Mouse (Mus musculus) heart, embryonic 12.5 days (tissue): Measurements from ENCODE around the gene Rfx4. TPM values are rescaled to one million over a fixed set of nuclear protein-coding genes. Genes with fewer than 3 reads are reported as not detected.

Experiments
- ATAC-seq: fragments of 200-750 bp; cut with Nextera tagmentation; 2 replicates; pipeline ENCODE4 v1.8.0; 2017; ENCODE audit warnings: moderate TSS enrichment, moderate library complexity; ENCODE audit not compliant: insufficient number of reproducible peaks, low FRiP score
- H3K27ac ChIP-seq: fragments of 300-500 bp; sonication (generic); 2 replicates; pipeline ENCODE4 v1.5.1; 2016; ENCODE audit warnings: mild to moderate bottlenecking, moderate library complexity; ENCODE audit not compliant: poor library complexity, severe bottlenecking
- H3K27me3 ChIP-seq: fragments of 300-500 bp; sonication (generic); replicated peaks from 2 replicates; pipeline ENCODE4 v1.6.1; 2016; ENCODE audit warnings: mild to moderate bottlenecking, moderate library complexity
- H3K36me3 ChIP-seq: fragments of 300-500 bp; sonication (generic); 2 replicates; pipeline ENCODE4 v1.6.1; 2016; ENCODE audit warnings: mild to moderate bottlenecking, moderate library complexity
- H3K4me1 ChIP-seq: fragments of 300-500 bp; sonication (generic); replicated peaks from 2 replicates; pipeline ENCODE4 v1.6.1; 2016; ENCODE audit warnings: mild to moderate bottlenecking
- H3K4me2 ChIP-seq: fragments of 300-500 bp; sonication (generic); 2 replicates; pipeline ENCODE4 v1.6.1; 2016; ENCODE audit warnings: mild to moderate bottlenecking, moderate library complexity
- H3K4me3 ChIP-seq: fragments of 300-500 bp; sonication (generic); 2 replicates; pipeline ENCODE4 v1.5.1; 2016; ENCODE audit warnings: mild to moderate bottlenecking
- H3K9ac ChIP-seq: fragments of 300-500 bp; sonication (generic); 2 replicates; pipeline ENCODE4 v1.6.1; 2016; ENCODE audit warnings: mild to moderate bottlenecking, moderate library complexity
- H3K9me3 ChIP-seq: fragments of 300-500 bp; sonication (generic); replicated peaks from 2 replicates; pipeline ENCODE4 v1.6.1; 2016; ENCODE audit warnings: mild to moderate bottlenecking, moderate library complexity
- WGBS: fragments of 180-500 bp; shearing (Covaris S2); methylation state at CpG from one replicate; pipeline ENCODE4 v1.1.7; 2016; 5-methylcytosine and 5-hydroxymethylcytosine counted together
- polyA plus RNA-seq: library from polyadenylated mRNA; unstranded; fragments of >200 nt; fragmentation: Nextera tagmentation; extraction: Ambion mirVana; gene quantifications from 2 replicates; pipeline ENCODE4 v1.2.1, GENCODE M21; 2016

The Rfx4 gene
- 0.19 and 0.42 TPM in 2 replicates for polyA plus RNA-seq

GRCm38 (mm10) chr10:84755786-84756203 lies at the start of gene Rfx4:
Rfx4 (plus strand) TSS chr10:84756062.
- H3K27ac ChIP-seq, result no peak within 1 kb of the TSS
- H3K4me3 ChIP-seq, result peak within 1 kb of the TSS; percentile 49
- under 1% methylated on average over 24 of the region's 24 CpGs for WGBS
- no peaks in the 10 kb centered on the region for H3K36me3 ChIP-seq
- no peak for ATAC-seq
- H3K4me1 ChIP-seq, result peaks cover 47% of the 10 kb centered on the region
- H3K9me3 ChIP-seq, result no peaks in the 10 kb centered on the region
- H3K9ac ChIP-seq, result 0 out of 2 replicates have a peak within 1 kb of the TSS, but pooled peaks have one; percentile 19
- H3K4me2 ChIP-seq, result peak within 1 kb of the TSS; percentile 77
- peaks cover 92% of the 10 kb centered on the region for H3K27me3 ChIP-seq

GRCm38 (mm10) chr10:84706543-84706942 lies 49.3 kb upstream of the Rfx4 start:
- Histone ChIP-seq H3K4me1 (peaks cover 32% of the 10 kb centered on the region), H3K36me3 (peaks cover 10% of the 10 kb centered on the region), H3K4me3 (no peak overlapping the region), H3K9ac (no peak overlapping the region), H3K9me3 (no peaks in the 10 kb centered on the region), H3K27me3 (no peaks in the 10 kb centered on the region), H3K27ac (0 out of 2 replicates have a peak overlapping the region, but pooled peaks have one; percentile 30), H3K4me2 (no peak overlapping the region)
- WGBS, result 61% methylated on average over 8 of the region's 8 CpGs
- no peak for ATAC-seq

GRCm38 (mm10) chr10:84707226-84707625 lies 48.6 kb upstream of the Rfx4 start:
- Histone ChIP-seq H3K9ac (no peak overlapping the region), H3K4me1 (peaks cover 30% of the 10 kb centered on the region), H3K4me3 (no peak overlapping the region), H3K9me3 (no peaks in the 10 kb centered on the region), H3K27me3 (no peaks in the 10 kb centered on the region), H3K4me2 (no peak overlapping the region), H3K36me3 (peaks cover 4% of the 10 kb centered on the region), H3K27ac (peak overlapping the region; percentile 61; the same call in 1 of the 2 replicates)
- 29% methylated on average over 6 of the region's 6 CpGs for WGBS
- ATAC-seq, result peak; percentile 63

- H3K9me3 ChIP-seq, result no peaks in the 10 kb centered on the region
- no peak overlapping the region for H3K9ac ChIP-seq
- ATAC-seq, result no peak
- no peak overlapping the region for H3K4me3 ChIP-seq
- no peak overlapping the region for H3K27ac ChIP-seq
- H3K36me3 ChIP-seq, result no peaks in the 10 kb centered on the region; the same call in none of the 2 replicates
- no peaks in the 10 kb centered on the region for H3K27me3 ChIP-seq
- peaks cover 36% of the 10 kb centered on the region for H3K4me1 ChIP-seq
- no peak overlapping the region for H3K4me2 ChIP-seq
- WGBS, result 58% methylated on average over 14 of the region's 14 CpGs
Measured at GRCm38 (mm10) chr10:84707752-84708530, 47.9 kb upstream of the Rfx4 start.

- Histone ChIP-seq H3K27me3 (no peaks in the 10 kb centered on the region), H3K9me3 (no peaks in the 10 kb centered on the region), H3K4me3 (no peak overlapping the region), H3K4me1 (peaks cover 47% of the 10 kb centered on the region), H3K9ac (no peak overlapping the region), H3K4me2 (no peak overlapping the region), H3K27ac (no peak overlapping the region), H3K36me3 (peaks cover 11% of the 10 kb centered on the region)
- ATAC-seq, result no peak
- WGBS, result 78% methylated on average over 4 of the region's 4 CpGs
Measured at GRCm38 (mm10) chr10:84710192-84710591, 45.7 kb upstream of the Rfx4 start.

- Histone ChIP-seq H3K4me2 (no peak overlapping the region), H3K27ac (no peak overlapping the region), H3K9me3 (no peaks in the 10 kb centered on the region), H3K4me3 (no peak overlapping the region), H3K27me3 (no peaks in the 10 kb centered on the region), H3K9ac (no peak overlapping the region), H3K4me1 (peaks cover 44% of the 10 kb centered on the region), H3K36me3 (peaks cover 18% of the 10 kb centered on the region)
- 59% methylated on average over 4 of the region's 4 CpGs for WGBS
- ATAC-seq, result no peak
Measured at GRCm38 (mm10) chr10:84710827-84711226, 45.0 kb upstream of the Rfx4 start.

GRCm38 (mm10) chr10:84711479-84711878 lies 44.4 kb upstream of the Rfx4 start:
- ATAC-seq, result no peak
- 79% methylated on average over 8 of the region's 8 CpGs for WGBS

GRCm38 (mm10) chr10:84711940-84712339 lies 43.9 kb upstream of the Rfx4 start:
- Histone ChIP-seq H3K4me3 (no peak overlapping the region), H3K9ac (no peak overlapping the region), H3K9me3 (no peaks in the 10 kb centered on the region), H3K27me3 (no peaks in the 10 kb centered on the region), H3K36me3 (peaks cover 26% of the 10 kb centered on the region), H3K4me1 (peaks cover 37% of the 10 kb centered on the region), H3K4me2 (no peak overlapping the region), H3K27ac (no peak overlapping the region)
- WGBS, result 49% methylated on average over 5 of the region's 5 CpGs
- no peak for ATAC-seq

More at GRCm38 (mm10) chr10:84711479-84711878, 44.4 kb upstream of the Rfx4 start:
- H3K9me3 ChIP-seq, result no peaks in the 10 kb centered on the region
- H3K36me3 ChIP-seq, result peaks cover 24% of the 10 kb centered on the region
- H3K4me2 ChIP-seq, result no peak overlapping the region
- H3K4me3 ChIP-seq, result no peak overlapping the region
- no peak overlapping the region for H3K9ac ChIP-seq
- H3K4me1 ChIP-seq, result peaks cover 40% of the 10 kb centered on the region
- no peak overlapping the region for H3K27ac ChIP-seq
- no peaks in the 10 kb centered on the region for H3K27me3 ChIP-seq

- H3K27me3 ChIP-seq, result no peaks in the 10 kb centered on the region
- 69% methylated on average over 6 of the region's 6 CpGs for WGBS
- no peak for ATAC-seq
Measured at GRCm38 (mm10) chr10:84712532-84712931, 43.3 kb upstream of the Rfx4 start.

GRCm38 (mm10) chr10:84713043-84713442 lies 42.8 kb upstream of the Rfx4 start:
- 87% methylated on average over 10 of the region's 10 CpGs for WGBS
- H3K4me2 ChIP-seq, result no peak overlapping the region
- no peak overlapping the region for H3K4me3 ChIP-seq
- H3K9ac ChIP-seq, result no peak overlapping the region
- H3K27ac ChIP-seq, result no peak overlapping the region
- ATAC-seq, result no peak
- no peaks in the 10 kb centered on the region for H3K9me3 ChIP-seq
- peaks cover 28% of the 10 kb centered on the region for H3K36me3 ChIP-seq
- H3K27me3 ChIP-seq, result no peaks in the 10 kb centered on the region
- peaks cover 27% of the 10 kb centered on the region for H3K4me1 ChIP-seq

More at GRCm38 (mm10) chr10:84712532-84712931, 43.3 kb upstream of the Rfx4 start:
- Histone ChIP-seq H3K4me1 (peaks cover 31% of the 10 kb centered on the region), H3K4me2 (no peak overlapping the region), H3K36me3 (peaks cover 28% of the 10 kb centered on the region), H3K9ac (no peak overlapping the region), H3K9me3 (no peaks in the 10 kb centered on the region), H3K4me3 (no peak overlapping the region), H3K27ac (no peak overlapping the region)

GRCm38 (mm10) chr10:84715639-84716038 lies 40.2 kb upstream of the Rfx4 start:
- H3K27ac ChIP-seq, result no peak overlapping the region

More at GRCm38 (mm10) chr10:84715639-84716038, 40.2 kb upstream of the Rfx4 start:
- H3K36me3 ChIP-seq, result peaks cover 47% of the 10 kb centered on the region
- H3K4me1 ChIP-seq, result peaks cover 23% of the 10 kb centered on the region
- no peak for ATAC-seq
- H3K27me3 ChIP-seq, result no peaks in the 10 kb centered on the region
- no peak overlapping the region for H3K4me2 ChIP-seq
- H3K9ac ChIP-seq, result no peak overlapping the region
- 92% methylated on average over 7 of the region's 7 CpGs for WGBS
- H3K4me3 ChIP-seq, result no peak overlapping the region
- no peaks in the 10 kb centered on the region for H3K9me3 ChIP-seq
